Mouse (Mus musculus) hematopoietic stem cell, adult 5-6 weeks (primary cell): ENCODE results near the gene Khsrp. TPM values are rescaled to one million over a fixed set of nuclear protein-coding genes. Genes with fewer than 3 reads are reported as not detected.
A peak's percentile ranks its signal among the peaks of the same experiment; 100 is the strongest.

Experiments
- ATAC-seq, 2 experiments: fragments of 125-278 bp in 1 of 2; replicated peaks in 1 of 2; 2 replicates each; pipeline ENCODE4 v1.8.0; 2016 to 2017; ENCODE audit warnings: inconsistent platforms in 2 of 2, mild to moderate bottlenecking in 2 of 2, moderate number of reproducible peaks in 2 of 2, low read depth in 1 of 2, moderate TSS enrichment in 1 of 2; ENCODE audit not compliant: low FRiP score in 2 of 2, poor library complexity in 2 of 2, severe bottlenecking in 2 of 2, insufficient read depth in 1 of 2, low TSS enrichment in 1 of 2
- total RNA-seq: library from RNA; stranded (forward); fragments of 172-1452, 232-1000 nt; gene quantifications from 2 replicates; pipeline ENCODE4 v1.2.3, GENCODE M21; 2017

The Khsrp gene
- total RNA-seq, 1 experiment from 2014 or later: 94.5 TPM

- ATAC-seq: peak; percentile 98 to 99
Measured at GRCm38 (mm10) chr17:56997029-56997667, 34.2 kb downstream of the Khsrp start, which contains the start of gene Alkbh7. TSS of gene Alkbh7 (plus strand) at chr17:56997339.

DNA sequence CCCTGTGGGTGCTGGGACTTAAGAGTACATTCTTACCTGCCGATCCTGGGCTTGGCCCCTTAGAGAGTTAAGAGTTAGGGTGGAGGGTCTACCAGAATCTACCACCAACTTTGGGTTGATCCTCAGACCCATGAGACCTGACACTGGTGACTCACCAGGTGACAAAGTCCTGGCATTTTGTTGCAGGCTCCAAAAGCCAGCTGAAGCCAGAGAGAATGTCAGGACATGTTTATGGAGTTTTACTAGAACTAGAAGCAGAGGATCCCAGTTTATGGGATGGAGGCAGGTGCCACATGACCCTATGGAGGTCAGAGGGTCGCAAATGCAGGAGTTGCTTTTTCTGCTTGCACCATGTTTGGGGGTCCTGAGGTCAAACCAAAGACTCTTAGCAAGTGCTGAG, 34.8 kb downstream of the Khsrp start:
- ATAC-seq: no peak

- no peak for ATAC-seq
Measured at GRCm38 (mm10) chr17:56995046-56995445, 36.3 kb downstream of the Khsrp start.

- no peak for ATAC-seq
Measured at GRCm38 (mm10) chr17:56990966-56991365, 40.4 kb downstream of the Khsrp start.

- ATAC-seq: peak; percentile 97 to 98
Measured at GRCm38 (mm10) chr17:56990115-56990746, 41.1 kb downstream of the Khsrp start, which contains the start of gene Clpp. TSS of gene Clpp (plus strand) at chr17:56990305.

GRCm38 (mm10) chr17:56989467-56990114, 41.7 kb downstream of the Khsrp start:
- peak; percentile 80 to 85 for ATAC-seq

- ATAC-seq: no peak
Measured at GRCm38 (mm10) chr17:56988921-56989430, 42.3 kb downstream of the Khsrp start.

DNA sequence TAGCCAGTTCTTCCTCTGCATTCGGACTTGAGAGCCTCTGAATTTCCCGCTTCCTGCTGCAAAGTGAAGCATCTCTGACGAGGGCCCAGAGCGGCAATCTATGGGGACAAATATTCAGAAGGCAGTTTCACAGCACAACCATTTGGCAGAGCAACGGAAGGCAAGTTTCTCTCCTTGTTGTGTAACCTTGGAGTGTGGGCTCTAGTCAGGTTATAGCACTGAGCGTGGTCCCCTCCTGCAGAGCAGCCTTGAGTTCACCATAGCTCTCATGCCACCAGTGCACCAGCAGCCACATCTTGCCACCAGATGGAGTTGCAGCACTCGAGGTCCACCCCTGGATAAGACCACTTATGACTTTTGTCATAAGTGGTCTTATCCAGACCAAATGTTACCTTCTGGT, 42.9 kb downstream of the Khsrp start:
- no peak for ATAC-seq

DNA sequence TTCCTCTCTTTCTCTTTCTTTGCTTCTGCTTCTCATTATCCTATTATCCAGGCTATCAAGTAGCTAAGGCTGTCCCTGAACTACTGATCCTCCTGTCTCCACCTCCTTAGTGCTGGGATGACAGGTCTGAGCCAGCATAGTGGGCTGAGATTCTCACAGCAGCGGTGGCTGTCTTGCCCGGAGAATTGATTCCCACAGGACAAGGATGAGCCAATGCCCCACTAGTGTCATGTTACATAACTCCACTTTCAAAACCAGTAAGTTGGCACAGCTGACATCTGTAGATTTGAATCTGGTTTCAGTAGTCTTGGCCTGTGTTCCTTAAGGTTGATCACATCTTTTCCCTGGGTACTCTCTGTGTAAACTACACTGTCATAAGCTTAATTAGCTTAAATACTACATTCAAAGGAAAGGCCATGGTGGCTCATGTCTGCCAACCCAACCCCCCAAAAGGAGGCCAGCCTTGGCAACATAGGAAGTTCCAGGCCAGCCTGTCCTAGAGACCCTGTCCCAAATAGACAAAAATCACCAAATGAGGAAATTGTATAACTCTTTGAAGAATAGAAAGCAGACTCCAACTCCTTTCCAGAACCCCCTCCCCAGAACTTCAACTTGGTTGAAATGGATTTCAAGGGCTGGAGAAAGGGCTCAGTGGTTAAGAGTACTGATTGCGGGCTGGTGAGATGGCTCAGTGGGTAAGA, 45.1 kb downstream of the Khsrp start:
- ATAC-seq: no peak

DNA sequence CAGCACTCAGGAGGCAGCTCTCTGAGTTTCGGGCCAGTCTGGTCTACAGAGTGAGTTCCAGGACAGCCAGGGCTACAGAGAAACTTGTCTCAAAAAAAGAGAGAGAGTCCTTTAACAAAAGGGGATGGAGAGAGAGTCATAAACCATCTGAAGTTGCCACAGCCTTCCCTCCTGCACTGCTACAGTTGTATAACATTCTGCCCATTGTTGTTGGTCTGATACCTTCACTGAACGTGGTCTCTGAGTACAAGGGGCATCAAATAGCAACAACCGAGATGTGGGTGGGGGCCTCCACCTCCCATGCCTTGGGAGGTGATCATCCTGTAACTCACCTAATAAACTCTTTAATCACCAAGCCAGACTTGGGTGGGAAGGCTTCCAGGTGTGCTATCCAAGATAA, 45.7 kb downstream of the Khsrp start:
- ATAC-seq: no peak

DNA sequence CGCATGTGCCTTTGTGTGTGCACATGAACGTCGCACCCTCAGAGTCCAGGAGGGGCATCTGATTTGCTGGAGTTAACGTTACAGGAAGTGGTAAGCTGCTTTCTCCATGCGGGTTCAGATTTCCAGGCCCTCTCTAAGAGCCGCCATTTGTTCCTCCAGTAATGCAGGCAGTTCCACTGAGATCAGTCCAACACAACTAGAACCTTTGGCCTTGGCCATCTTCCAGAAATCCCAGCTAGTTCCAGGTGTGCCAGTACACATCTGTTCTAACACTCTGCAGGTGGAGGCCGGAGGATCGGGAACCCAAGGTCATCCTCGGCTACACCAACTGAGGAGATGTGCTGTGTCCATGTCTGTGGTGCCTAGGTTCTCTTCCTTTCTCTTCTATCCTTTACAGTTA, 46.4 kb downstream of the Khsrp start:
- ATAC-seq: no peak

DNA sequence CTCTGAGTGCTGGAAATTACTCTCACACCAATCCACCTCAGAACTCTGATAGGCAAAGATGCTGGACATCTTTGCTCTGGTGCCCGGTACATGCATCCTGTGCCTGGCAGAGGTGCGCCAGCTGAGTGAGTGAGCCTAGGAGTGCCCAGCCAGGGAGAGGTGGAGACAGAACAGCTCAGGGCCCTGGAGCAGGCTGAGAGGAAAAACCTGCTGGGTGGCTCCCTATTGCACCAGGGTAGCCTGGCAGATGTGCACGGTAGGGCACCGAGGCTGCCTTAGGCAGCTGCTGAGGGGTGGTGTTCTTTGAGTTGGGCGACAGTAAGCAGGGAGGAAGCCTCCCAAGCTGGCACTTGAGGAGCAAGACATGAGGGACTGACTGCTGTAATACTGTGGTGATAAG, 49.3 kb downstream of the Khsrp start, which contains the start of gene Acer1:
Gene Acer1 (minus strand): TSS at position 114 of the 400 bp plus-strand sequence.
- ATAC-seq: no peak; a peak in 1 of 4 replicates

DNA sequence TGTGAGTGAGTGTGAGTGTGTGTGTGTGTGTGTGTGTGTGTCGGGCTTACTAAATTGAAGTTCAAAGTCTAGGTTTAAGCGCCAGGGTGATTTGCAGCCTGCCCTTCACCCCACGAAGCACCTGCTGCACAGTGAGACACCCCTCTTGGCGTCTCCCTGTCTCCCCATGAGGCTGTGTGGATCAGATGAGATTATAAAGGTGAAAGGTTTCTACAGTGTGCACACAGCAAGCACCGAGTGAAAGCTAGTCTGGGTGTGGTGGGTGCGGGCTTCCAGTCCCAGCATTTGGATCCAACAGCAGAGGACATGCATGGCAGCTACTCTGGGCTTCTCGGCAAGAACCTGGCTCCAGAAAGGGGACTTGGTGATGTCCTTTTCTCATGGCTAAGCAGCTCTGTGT, 50.3 kb downstream of the Khsrp start:
- ATAC-seq: no peak

GRCm38 (mm10) chr17:56979524-56979923, 51.8 kb downstream of the Khsrp start:
- no peak for ATAC-seq

- ATAC-seq: no peak
Measured at GRCm38 (mm10) chr17:56976531-56977390, 54.6 kb downstream of the Khsrp start.

DNA sequence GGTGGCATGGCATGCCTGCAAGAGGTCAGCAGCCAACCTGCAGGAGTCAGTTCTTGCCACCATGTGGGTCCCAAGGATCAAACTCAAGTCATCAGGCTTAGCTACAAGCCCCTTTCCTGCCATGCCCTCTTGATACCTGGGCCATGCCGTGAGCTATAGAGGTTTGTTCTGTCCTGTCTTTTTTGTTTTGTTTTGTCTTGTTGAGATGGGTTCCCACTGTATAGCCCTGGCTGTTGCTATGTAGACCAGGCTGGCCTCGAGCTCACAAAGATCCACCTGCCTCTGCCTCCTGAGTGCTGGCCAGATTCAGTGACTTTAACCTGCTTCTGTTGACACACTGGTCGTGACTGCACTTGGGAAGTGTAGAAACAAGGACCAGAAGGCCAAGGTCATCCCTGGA, 55.9 kb downstream of the Khsrp start:
- ATAC-seq: no peak

- no peak for ATAC-seq
Measured at GRCm38 (mm10) chr17:56974708-56975240, 56.5 kb downstream of the Khsrp start.
